Mouse (Mus musculus) ES-Bruce4 (cell line): ENCODE results near the gene Txndc5.

ENCODE experiments used
- CTCF ChIP-seq: IDR thresholded peaks from one replicate; pipeline ENCODE4 v1.8.1; 2011; ENCODE audit warnings: low read depth, low read length
- EP300 ChIP-seq: IDR thresholded peaks from 2 replicates; pipeline ENCODE4 v1.6.1; 2011; ENCODE audit warnings: low read depth, low read length; ENCODE audit not compliant: insufficient read depth
- POLR2A ChIP-seq: IDR thresholded peaks from one replicate; pipeline ENCODE4 v1.8.1; 2011; ENCODE audit warnings: low read length; ENCODE audit not compliant: insufficient read depth

DNA sequence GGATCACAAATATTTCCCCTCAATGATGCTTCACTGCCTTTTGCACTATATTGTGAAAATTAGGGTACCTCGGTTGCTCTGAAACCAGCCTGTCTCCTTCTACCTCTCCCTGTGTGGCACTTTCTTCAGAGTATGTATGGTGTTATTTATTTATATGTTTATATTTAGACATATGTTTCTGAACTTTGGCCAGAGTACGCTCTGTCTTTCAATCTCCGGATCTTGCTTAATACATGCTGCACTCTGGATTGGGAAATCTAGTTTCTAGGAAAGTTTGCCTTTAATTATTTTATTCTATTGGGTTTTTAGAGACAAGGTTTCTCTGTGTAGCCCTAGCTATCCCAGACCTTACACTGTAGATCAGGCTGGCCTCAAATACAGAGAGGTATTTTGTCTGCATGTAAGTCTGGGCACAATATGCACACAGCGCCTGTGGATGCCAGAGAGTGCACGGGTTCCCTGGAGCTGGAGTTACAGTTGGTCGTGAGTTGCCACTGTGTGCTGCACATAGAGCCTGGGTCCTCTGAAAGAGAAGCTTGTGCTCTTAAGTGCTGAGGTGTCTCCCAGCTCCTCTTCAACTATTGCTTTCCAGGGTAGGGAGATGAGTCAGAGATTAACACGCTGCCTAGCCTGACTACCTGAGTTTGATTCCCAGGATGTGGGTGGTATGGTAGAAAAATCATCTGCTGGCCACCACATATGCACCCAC lies 10.7 kb upstream of the Txndc5 start:
- TF ChIP-seq CTCF = no peak
- TF ChIP-seq POLR2A = no peak
- TF ChIP-seq EP300 = no peak
